Mouse (Mus musculus) c-Kit-negative CD71-positive TER-119-positive erythroid progenitor cells, embryonic 14.5 days (primary cell): ENCODE data around the gene Zfp605.
"Not testable (repeated sequence)": the region's sequence is repeated elsewhere in the genome, so short reads cannot be mapped to it uniquely, and the experiment has no call there.

Source experiments
- DNase-seq: peaks from one replicate; pipeline ENCODE4 v3.0.0-alpha.2; 2013; ENCODE audit warnings: low read depth, low spot score

Zfp605 gene

GRCm38 (mm10) chr5:110107581-110108304 lies 2.1 kb upstream of the Zfp605 start, which contains the start of gene Gtpbp6:
Gene Gtpbp6, minus strand, starts transcription at chr5:110108197.
- peak; percentile 84 for DNase-seq

- DNase-seq, result no peak
Observed at GRCm38 (mm10) chr5:110108305-110108628, 1.6 kb upstream of the Zfp605 start.

- DNase-seq, result not testable (repeated sequence)
Observed at GRCm38 (mm10) chr5:110122380-110122779, 12.5 kb downstream of the Zfp605 start.

- peak; percentile 93 for DNase-seq
Observed at GRCm38 (mm10) chr5:110135293-110136086, 25.6 kb downstream of the Zfp605 start, which contains the start of gene Chfr. Gene Chfr, plus strand, starts transcription at chr5:110135842.

- DNase-seq, result no peak
Observed at GRCm38 (mm10) chr5:110136087-110136464, 26.2 kb downstream of the Zfp605 start.

- no peak for DNase-seq
Observed at GRCm38 (mm10) chr5:110137816-110138215, 27.9 kb downstream of the Zfp605 start.

- no peak for DNase-seq
Observed at GRCm38 (mm10) chr5:110139325-110139724, 29.4 kb downstream of the Zfp605 start.

GRCm38 (mm10) chr5:110140424-110140823 lies 30.5 kb downstream of the Zfp605 start:
- DNase-seq, result no peak

- DNase-seq, result no peak
Observed at GRCm38 (mm10) chr5:110142309-110142708, 32.4 kb downstream of the Zfp605 start.

GRCm38 (mm10) chr5:110143007-110143406 lies 33.1 kb downstream of the Zfp605 start:
- no peak for DNase-seq

- no peak for DNase-seq
Observed at GRCm38 (mm10) chr5:110169374-110169773, 59.5 kb downstream of the Zfp605 start.

- peak; percentile 89 for DNase-seq
Observed at GRCm38 (mm10) chr5:110176362-110177020, 66.6 kb downstream of the Zfp605 start, which contains the start of gene Golga3. Gene Golga3, plus strand, starts transcription at chr5:110176701.

GRCm38 (mm10) chr5:110177021-110177420 lies 67.1 kb downstream of the Zfp605 start:
- DNase-seq, result peak; percentile 15

GRCm38 (mm10) chr5:110178628-110179027 lies 68.7 kb downstream of the Zfp605 start:
- DNase-seq, result no peak
